Mouse (Mus musculus): Measurements from ENCODE around the gene Rbfox2. TPM values are rescaled to one million over a fixed set of nuclear protein-coding genes. Genes with fewer than 3 reads are reported as not detected.
A peak's percentile ranks its signal among the peaks of the same experiment; 100 is the strongest.

Rbfox2 gene
- total RNA-seq, 2 experiments from 2014 or later = 102 to 104 TPM

DNA sequence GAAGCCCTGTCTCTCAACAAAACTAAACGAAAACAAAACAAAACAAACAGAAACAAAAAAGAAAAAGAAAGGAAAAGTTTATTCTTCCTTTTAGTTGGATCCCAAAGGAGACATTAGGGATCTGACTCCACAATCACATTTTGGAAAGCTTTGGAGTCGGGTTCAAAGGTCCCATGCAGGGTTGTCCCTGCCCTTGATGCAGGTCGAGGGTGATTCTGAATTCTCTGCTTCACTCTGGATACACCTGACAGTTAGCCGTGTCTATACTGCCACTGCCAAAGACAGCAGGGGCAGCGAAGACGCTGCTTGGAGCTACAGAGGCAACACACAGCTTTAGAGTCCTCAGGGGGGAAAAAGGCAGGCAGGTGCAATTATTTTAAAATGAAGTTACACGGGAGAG, 194.9 kb downstream of the Rbfox2 start:
- no peak for DNase-seq (ENCODE audit: low spot score in 2 of 2)

DNA sequence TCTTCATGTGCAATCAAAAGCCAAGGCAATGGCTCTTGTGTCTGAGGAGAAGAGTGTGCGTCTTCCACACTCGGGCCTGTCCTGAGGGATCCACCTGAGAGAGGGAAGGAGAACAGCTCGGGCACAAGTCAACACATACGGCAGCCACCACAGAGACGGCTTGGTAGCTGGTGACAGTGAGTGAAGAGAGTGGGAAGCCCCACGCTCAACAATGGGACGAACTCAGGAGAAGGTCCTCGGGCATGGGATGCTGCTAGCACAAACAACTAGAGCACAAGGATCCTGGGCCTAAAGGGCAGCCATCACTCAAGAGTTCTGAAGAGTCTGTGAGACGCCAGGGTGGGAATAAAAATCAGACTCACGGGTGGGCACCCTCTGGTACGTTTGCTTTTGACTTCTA, 196.4 kb downstream of the Rbfox2 start:
- no peak for DNase-seq (ENCODE audit: low spot score in 2 of 2)

DNA sequence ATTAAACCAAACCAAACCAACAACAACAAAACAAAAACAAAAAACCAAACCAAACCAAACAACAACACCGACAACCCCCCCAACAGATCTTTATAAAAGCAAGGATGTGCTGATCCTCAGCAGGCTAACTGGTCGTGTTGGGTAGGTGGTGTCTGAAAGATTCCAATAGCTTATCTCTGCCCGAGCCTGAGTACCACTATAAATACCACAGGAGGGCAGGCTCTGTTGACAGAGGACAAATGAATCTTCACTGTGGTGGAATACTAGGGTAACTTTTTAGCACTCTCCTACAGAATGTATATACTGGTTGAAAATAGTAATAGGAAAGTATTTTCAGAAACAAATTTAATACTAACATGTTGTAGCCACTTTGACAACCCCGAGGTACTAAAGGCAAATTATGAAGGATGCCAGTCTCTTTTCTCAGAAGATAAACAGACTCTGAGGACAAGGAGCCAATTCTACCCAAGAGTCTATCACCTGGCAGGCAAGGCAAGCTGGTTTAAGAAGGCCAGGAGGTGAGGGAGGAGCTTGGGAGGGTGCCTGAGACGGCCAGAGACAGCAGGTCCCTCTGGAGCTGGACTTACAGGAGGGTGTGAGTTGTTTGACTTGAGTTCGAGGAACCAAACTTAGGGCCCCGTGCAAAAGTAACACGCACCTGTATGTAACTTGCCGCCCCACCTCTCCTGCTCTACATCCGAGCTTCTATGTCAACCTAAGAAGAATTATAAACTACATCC, 199.5 kb downstream of the Rbfox2 start:
- DNase-seq (ENCODE audit: low spot score in 2 of 2) = no peak

DNA sequence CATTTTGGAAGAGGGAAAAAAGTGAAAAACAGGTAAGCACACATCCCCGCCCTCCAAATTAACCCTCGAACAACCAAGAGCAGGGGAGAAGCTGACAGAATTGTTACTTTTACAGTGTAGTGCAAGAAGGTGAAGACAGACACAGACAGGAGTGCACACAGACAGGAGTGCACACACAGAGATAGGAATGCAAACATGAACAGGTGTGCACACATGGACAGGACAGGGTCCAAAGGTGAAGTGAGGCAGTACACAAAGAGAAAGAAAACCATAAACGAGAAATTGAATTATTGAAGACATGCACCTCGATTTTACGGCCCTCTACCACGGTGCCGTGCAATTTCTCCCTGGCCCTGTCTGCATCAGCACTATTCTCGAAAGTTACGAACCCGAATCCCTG, 201.5 kb downstream of the Rbfox2 start:
- DNase-seq (ENCODE audit: low spot score in 2 of 2) = no peak

DNA sequence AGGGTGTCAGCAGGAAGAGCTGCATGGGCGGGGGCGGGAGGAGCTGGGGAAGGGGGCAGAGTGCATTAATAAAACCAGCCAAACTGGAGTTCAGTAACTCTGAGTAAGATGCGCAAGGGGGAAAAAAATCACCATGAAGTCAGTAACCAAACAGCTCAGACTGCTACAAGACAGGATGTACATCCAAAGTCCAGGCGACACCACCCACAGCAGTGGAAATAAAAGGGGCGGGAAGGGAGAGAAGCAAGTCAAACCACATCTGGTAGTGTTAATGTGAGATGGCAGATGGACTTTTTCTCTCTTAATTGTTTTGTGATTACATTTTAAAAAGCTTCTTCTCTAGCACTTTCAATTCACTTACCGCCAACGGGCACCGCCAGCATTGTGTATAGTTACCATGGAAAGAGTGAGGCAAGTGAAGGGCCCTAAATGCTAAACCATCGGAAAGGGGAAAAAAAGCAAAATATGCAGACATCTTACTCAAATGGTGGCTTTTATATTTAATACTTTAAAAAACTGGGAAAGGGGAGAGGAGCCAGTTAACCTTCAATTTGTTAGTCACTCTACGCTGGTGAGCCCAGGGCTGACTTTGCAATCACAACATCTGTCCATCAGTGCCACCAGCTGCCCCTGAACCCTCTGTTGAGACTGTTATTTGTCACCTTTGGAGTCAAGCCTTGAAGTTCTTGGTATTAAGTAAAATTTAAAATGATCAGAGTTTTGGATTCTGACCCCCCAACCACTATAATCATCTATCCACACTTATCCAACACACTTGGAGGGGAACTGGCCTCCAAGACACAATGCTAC, 202.2 kb downstream of the Rbfox2 start:
- DNase-seq (ENCODE audit: low spot score in 2 of 2) = no peak

DNA sequence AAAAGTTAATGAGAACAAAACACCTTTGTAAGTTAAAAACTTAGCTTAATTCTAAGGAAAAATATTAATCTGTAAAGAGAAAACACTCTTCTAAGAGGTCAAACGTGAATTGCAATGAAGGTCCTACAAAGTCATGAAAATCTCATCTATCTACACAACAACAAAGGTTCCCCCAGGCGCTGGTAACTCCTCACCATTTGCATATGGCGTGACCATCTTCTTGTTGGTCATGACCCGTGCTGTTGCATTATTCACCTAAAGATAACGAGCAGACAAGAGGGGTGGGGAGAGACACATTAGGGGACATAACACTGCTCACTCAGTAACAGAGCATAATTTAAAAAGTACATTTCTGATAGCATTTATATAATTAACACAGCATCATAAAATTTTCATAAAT, 204.1 kb downstream of the Rbfox2 start:
- DNase-seq (ENCODE audit: low spot score in 2 of 2) = no peak

DNA sequence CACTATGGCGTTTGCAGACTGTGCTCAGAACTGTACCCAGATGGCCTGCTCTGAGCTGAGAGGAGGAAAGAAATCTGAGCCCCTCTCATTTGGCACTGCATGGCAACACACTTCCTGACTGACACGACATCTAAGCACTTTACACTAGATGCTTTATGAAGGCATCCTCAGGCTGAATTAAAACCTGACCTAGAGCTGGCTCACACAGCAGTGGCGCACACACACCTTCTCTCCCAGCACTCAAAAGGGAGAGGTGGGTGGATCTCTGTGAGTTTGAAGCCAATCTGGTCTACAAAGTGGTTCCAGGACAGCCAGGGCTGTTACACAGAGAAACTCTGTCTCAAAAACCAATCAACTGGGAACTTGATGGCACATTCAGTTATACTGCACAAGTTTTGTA, 207.0 kb downstream of the Rbfox2 start:
- DNase-seq (ENCODE audit: low spot score in 2 of 2) = no peak

DNA sequence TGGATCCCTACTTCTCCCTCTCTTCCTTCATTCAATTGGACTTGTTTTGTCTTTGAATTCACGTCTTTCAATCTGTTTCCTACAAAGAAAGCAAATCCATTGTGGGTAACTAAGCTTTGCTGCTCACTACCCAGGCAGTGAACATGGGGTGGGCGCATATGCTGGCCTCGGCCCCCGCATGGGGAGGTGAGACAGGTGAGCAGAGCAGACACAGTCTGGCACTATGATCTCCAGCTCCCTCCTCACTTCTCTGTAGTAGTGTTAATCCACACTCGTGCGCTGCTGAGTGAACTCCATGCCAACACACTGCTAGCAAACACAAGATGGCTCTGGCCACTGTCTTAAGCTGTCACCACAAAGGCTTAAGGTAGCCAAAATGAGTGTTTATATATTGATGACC, 209.4 kb downstream of the Rbfox2 start:
- DNase-seq (ENCODE audit: low spot score in 2 of 2) = no peak

DNA sequence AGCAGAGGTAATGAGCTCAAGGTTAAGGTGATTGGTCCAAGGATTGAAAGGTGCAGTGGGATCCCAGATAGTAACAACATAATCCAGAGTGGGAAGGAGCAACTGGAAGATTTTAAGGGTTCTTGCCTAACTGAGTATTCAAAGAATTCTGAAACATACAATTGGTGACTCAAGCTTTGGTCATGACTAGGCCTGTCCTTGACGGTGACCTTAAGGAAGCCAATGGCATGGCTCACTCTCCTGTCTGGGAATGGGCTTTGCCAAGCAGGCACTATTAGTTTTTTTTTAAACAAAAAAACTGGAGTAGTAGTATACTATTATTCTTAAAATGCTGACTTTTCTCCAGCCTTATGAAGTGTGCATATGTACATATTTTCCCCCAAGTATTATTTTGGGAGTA, 211.6 kb downstream of the Rbfox2 start:
- DNase-seq (ENCODE audit: low spot score in 2 of 2) = no peak

DNA sequence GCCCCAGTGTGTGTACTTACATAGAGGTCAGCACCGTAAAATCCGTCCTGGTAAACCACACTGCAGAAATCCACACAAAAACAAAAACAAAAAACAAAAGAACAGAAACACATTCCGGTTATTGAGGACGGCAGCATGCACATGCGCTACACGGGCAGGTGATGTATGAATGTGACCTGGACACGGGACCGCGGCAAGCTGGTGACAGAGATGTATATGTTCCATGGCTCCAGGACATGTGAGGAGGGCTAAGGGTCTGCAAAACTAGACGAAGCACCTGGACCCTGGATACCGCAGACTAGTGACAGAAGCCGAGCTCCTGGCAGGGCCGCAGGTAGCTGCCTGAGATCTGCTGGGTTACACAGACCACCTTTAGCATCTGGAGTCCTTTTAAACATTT, 212.4 kb downstream of the Rbfox2 start:
- DNase-seq (ENCODE audit: low spot score in 2 of 2) = no peak

DNA sequence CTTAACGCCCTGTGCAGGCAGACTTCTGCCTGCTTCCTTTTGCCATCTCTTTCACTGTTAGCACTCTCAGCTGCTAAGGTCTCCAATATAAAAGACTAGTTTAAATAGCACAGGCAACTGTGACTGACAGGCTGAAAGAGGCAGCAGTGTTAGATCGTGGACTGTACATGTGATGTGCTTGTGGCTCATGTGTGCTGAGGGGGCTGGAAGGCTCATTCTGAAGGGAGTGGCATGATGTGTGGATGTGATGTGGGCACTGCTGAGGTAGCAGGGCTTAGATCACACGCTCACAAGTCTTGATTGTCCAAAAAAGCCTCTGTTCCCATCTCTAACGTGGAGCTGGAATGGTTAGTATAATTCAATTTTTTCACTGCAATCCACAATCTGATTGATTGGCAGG, 215.4 kb downstream of the Rbfox2 start:
- DNase-seq (ENCODE audit: low spot score in 2 of 2) = no peak

DNA sequence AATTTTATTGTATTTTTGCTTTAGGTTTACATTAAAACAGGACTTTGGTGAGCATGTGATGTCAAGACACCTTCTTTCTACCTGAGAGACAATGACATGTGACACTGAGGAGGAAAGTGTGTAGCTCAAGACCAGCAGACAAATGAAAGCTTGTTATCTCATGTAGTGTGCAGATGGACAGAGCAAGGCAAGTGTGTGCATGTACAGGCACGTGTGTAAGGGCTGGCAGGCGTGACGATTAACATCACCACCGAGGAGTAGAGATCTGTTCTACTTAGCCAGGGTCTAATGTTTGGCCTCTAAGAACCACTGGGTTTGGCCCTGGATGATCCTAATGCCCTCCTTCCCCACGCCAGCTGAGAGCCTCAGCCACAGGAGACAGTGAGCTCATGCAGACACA, 216.3 kb downstream of the Rbfox2 start:
- no peak for DNase-seq (ENCODE audit: low spot score in 2 of 2)

DNA sequence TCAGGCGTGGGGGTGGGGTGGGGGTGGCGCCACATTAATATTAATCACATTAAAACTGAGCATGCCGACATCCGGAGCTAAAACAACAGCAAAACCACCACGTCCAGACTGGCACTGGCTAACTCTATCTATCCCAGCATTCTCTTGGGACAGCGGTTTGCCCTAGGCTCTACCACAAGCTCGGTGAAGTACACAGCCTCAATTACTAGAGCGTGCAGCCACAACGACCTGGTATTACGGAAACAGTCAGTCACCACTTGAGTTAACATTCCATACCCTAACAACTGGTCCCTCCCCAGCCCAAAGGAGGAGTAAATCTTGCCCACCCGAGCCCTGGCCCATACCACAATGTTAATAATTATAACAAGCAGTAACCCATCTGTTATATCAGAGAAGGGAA, 217.6 kb downstream of the Rbfox2 start:
- no peak for DNase-seq (ENCODE audit: low spot score in 2 of 2)

DNA sequence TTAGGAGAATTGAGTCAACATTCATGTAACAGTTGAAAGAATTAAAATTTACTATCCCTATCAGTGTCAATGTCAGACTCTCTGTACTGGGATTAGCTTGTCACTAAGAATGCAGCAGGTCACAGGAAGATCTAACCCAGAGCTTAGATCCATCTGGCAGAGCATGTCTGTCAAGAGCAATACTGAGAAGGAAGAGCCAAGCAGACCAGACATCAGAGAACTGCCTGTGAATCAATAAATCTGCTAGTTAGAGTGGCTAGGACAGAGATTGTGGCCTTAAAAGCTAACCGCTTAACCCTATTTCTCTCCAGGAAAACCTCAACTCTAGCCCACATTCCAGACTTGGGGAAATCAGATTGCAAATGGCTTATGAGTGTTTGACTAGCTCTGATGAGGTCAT, 220.3 kb downstream of the Rbfox2 start:
- no peak for DNase-seq (ENCODE audit: low spot score in 2 of 2)

DNA sequence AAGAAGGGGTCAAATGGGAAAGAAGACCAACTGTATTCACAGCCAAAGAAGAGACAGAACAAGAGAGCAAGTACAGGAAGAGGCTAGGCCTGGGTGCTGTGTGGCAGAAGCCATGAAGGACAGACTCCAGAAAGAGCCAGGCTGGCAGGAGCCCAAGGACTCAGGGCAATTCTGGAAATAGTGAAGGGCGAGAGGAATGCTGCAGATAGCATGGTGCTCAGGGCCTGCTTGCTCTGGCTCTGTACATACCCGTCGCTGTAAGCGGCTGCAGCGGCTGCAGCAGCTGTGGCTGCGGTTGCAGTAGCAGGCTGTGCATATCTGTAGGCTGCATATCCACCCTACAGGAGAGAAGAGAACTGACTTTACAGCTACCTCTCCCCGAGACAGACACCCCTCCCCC, 221.0 kb downstream of the Rbfox2 start:
- peak; percentile 41 to 67 for DNase-seq (ENCODE audit: low spot score in 2 of 2)

DNA sequence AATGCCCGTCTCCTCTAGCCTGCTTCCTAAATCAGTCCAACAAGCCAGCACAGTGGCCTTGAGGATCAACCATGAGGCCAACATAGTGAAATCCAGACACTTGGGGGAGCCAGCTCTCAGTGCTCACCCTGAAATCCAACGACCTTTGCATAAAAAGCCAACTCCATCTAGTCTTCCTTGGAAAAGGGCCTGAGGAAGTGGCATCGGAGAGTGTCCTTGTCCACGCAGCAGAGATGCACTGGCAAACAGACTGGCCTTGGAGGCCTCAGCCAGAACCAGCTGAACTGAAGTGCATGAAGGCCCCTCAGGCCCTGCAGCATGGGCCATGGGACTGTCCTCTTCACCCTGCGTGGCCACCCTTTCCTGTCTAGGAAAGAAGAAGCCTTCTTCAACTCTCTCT, 225.3 kb downstream of the Rbfox2 start:
- DNase-seq (ENCODE audit: low spot score in 2 of 2) = peak in 1 of 2 experiments; percentile 30

DNA sequence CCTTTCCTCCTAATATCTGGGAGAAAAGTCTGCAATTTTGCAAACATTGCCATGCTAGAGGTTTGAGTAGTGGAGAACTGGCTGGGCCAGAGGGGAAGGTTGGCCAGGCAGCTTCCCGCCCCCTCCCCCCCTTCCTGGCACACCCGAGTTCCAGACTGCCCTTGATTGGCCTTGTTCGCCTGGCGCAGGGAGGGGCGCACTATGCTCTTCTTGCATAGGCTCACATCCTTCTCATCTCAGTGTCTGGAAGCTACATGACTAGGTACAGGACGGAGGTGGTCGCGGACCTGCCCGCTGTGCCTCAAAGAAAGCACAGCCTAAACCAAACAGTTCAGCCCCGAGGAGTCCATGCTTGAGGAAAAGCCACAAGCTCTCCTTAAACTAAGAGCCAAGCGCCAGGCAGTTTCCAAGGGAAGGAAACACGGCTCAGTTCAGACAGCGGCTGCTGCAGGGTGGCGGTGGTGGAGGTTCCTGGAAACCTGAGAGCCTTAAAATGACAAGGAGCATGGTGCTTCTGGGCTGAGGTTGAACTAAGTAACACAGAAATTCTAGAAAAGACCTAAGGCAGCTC, 226.0 kb downstream of the Rbfox2 start:
- no peak for DNase-seq (ENCODE audit: low spot score in 2 of 2)

DNA sequence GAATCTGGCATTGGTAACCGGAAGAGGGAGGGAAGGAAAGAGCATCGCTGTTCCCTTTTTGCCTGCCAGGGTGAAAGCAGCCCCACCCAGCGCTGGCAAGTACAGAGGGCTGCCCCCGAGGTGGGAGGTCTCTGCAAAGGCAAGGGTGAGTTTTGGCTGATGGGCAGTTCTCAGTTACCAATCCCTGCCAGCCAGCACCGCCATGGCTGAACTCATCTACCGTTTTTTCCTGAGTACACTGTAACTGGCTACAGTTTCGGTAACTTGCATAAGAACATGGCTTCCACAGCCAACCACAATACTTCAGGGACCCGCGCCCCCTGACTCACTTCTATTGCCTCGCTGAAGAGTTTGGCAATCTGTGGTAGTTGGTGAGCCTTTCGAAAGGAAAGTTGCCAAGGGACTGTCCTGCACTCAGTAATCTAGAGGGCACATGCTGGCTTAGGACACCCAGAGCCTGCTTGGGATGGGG, 226.9 kb downstream of the Rbfox2 start:
- no peak for DNase-seq (ENCODE audit: low spot score in 2 of 2)

DNA sequence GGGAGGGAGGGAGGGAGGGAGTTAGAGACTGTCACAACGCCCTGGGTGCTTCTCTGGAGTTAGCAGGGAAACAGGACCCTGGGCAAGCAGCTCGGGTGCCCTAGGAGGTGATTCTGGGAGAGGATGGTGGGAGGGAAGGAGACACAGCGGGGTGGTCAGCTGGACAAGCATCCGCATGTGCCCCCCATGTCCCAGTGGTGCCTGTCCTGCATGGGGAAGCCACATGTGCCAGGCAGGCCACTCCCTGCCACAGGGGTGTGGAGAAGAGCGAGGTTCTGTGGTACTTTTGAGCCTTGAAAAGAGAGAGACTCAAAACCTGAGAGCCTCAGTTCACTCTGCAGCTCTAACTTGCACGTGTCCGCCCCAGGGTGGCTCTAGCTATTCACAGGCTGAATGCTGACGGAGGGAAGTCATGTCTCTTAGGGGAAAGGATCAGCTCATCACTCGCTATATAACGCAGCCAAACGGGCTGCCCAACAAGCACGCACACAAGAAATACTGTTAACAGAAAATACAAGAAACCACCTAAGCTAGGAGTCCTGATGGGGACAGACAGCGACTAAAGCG, 227.5 kb downstream of the Rbfox2 start:
- DNase-seq (ENCODE audit: low spot score in 2 of 2) = no peak

DNA sequence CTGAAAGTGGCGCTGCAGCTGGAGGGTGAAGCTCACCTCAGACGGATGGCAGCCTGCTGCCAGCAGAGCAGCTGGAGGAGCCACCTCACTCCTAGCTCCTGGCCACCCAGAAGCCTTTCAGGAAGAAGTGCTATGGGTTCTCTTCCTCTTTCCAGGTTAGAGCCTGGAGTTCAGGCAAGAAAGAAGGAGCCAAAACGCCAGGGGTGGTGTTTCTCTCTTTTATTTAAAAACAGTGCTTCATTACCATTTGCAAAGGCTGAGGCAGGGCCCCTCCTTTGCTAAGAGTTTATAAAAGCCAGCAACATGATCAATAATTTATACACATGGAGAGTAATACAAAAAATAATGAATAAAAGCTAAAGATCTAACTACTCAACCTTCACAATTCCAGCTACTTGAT, 228.0 kb downstream of the Rbfox2 start:
- DNase-seq (ENCODE audit: low spot score in 2 of 2) = no peak

DNA sequence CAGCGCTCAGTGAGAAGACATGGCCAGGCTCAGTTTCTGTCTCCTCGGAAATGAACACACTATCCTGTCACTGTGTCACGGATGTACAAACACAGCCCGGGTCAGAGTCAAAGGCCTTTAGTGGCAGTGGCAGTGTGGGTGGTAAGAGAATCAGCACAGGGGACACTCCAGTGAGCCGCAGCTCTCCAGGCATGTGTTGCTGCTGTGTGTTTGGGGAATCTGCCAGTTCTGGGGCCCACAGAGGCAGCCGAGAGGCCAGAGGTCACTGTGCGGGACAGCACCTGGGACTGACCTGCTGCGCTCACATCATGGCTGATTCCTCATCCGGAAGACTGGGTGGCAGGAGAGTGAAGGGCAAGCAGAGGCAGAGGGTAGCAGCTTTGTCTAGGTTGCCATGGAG, 228.9 kb downstream of the Rbfox2 start:
- DNase-seq (ENCODE audit: low spot score in 2 of 2) = no peak

DNA sequence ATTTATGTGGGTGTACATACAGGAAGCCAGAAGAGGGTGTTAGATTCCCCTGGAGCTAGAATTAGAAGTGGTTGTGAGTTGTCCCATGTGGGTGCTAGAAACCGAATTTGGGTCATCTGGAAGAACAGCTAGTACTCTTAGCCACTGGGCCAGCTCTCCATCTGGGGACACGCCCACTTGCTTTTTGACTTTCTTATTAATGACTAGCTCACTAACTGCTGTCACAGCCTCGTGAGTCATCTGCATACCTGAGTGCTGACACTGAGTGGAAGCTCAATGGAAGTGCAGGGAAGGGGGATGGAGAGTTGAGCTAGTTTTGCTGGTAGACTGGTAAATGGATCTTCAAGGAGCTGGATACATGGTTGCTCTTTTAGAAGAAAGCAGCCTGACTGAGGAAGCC, 230.3 kb downstream of the Rbfox2 start:
- DNase-seq (ENCODE audit: low spot score in 2 of 2) = no peak

Measured in adrenal gland, postnatal 4 days (tissue).